Mouse (Mus musculus): ENCODE measurements around the gene Arhgap11a. TPM values are rescaled to one million over a fixed set of nuclear protein-coding genes. Genes with fewer than 3 reads are reported as not detected.
A peak's percentile ranks its signal among the peaks of the same experiment; 100 is the strongest.

Arhgap11a gene
- total and polyA plus RNA-seq, 2 experiments = 0.21 to 0.55 TPM

DNA sequence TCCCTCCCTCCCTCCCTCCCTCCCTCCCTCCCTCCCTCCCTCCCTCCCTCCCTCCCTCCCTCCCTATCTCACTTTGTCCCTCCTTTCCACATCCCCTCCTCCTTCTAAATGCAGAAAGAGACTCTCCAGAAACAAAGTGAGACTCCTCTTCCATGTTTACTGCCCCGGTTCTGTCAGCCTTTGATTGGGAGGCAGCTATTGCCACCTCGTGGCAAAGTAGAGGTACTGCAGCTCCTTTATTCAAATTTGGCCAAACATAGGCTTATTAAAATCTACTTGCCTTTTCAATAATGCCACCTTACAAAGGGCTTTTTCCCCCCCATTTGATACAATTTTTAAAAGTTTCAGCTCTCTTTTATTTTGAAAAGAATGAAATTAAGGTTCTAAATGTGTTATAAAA lies 24.6 kb downstream of the Arhgap11a start:
- no peaks in the 10 kb centered on the region; the same call in 1 of the 2 replicates for H3K4me1 ChIP-seq (ENCODE audit: control insufficient read depth, insufficient read depth, low read length)
- no peaks in the 10 kb centered on the region for H3K79me2 ChIP-seq (ENCODE audit: control insufficient read depth, insufficient read depth, low read length)
- no peak overlapping the region for H3K27ac ChIP-seq (replicated peaks; ENCODE audit: insufficient read depth, low read depth, low read length)
- DNase-seq (ENCODE audit: extremely low read depth, low read depth, low spot score) = peak; percentile 33
- no peak for TF ChIP-seq POLR2A (IDR thresholded peaks at IDR 0.05; ENCODE audit: extremely low read depth, insufficient read depth, low read length)
- TF ChIP-seq CTCF (IDR thresholded peaks at IDR 0.05; ENCODE audit: low read depth, low read length) = peak; percentile 72
- no peaks in the 10 kb centered on the region for H3K27me3 ChIP-seq (ENCODE audit: control insufficient read depth, insufficient read depth, low read length)
- no peaks in the 10 kb centered on the region for H3K36me3 ChIP-seq (ENCODE audit: control insufficient read depth, insufficient read depth, low read length)
- 3% methylated on average over 2 of the region's 2 CpGs for WGBS
- no peak overlapping the region for H3K9ac ChIP-seq (ENCODE audit: low read depth, low read length)
- no peak overlapping the region for H3K4me3 ChIP-seq (ENCODE audit: insufficient read depth, low read depth, low read length)

DNA sequence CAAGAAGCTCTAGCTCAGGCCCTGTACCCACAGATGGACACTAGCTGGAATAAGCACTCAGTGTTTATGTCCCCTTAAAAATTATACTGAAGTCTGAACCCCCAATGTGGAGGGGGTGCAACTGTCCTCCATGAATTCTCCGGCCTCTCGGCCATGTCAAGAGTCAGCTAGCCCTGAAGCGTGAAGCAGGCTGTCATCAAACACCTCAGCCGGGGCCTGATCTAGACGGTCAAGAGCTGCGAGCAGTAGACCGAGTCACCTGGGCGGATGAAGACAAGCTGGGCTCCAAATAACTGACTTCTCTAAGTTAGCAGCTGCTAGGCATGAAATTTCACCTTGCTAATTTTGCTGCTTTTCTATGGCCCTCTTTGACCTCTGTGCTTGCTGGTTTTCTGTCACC lies 26.1 kb downstream of the Arhgap11a start:
- DNase-seq (ENCODE audit: extremely low read depth, low read depth, low spot score) = no peak
- Histone ChIP-seq H3K4me1 (ENCODE audit: control insufficient read depth, insufficient read depth, low read length) (no peaks in the 10 kb centered on the region), H3K36me3 (ENCODE audit: control insufficient read depth, insufficient read depth, low read length) (no peaks in the 10 kb centered on the region), H3K9ac (ENCODE audit: low read depth, low read length) (no peak overlapping the region), H3K27me3 (ENCODE audit: control insufficient read depth, insufficient read depth, low read length) (no peaks in the 10 kb centered on the region), H3K79me2 (ENCODE audit: control insufficient read depth, insufficient read depth, low read length) (no peaks in the 10 kb centered on the region), H3K4me3 (ENCODE audit: insufficient read depth, low read depth, low read length) (no peak overlapping the region), H3K27ac (replicated peaks; ENCODE audit: insufficient read depth, low read depth, low read length) (no peak overlapping the region)
- no peak for TF ChIP-seq CTCF (IDR thresholded peaks at IDR 0.05; ENCODE audit: low read depth, low read length)
- no peak for TF ChIP-seq POLR2A (IDR thresholded peaks at IDR 0.05; ENCODE audit: extremely low read depth, insufficient read depth, low read length)
- 95% methylated on average over 8 of the region's 8 CpGs for WGBS

- H3K36me3 ChIP-seq (ENCODE audit: control insufficient read depth, insufficient read depth, low read length) = no peaks in the 10 kb centered on the region
- no peak overlapping the region for H3K4me3 ChIP-seq (ENCODE audit: insufficient read depth, low read depth, low read length)
- DNase-seq (ENCODE audit: extremely low read depth, low read depth, low spot score) = no peak
- no peaks in the 10 kb centered on the region for H3K4me1 ChIP-seq (ENCODE audit: control insufficient read depth, insufficient read depth, low read length)
- H3K9ac ChIP-seq (ENCODE audit: low read depth, low read length) = no peak overlapping the region
- TF ChIP-seq CTCF (IDR thresholded peaks at IDR 0.05; ENCODE audit: low read depth, low read length) (no peak), POLR2A (IDR thresholded peaks at IDR 0.05; ENCODE audit: extremely low read depth, insufficient read depth, low read length) (no peak)
- no peaks in the 10 kb centered on the region for H3K27me3 ChIP-seq (ENCODE audit: control insufficient read depth, insufficient read depth, low read length)
- H3K79me2 ChIP-seq (ENCODE audit: control insufficient read depth, insufficient read depth, low read length) = no peaks in the 10 kb centered on the region
- H3K27ac ChIP-seq (replicated peaks; ENCODE audit: insufficient read depth, low read depth, low read length) = no peak overlapping the region
- WGBS = 62% methylated on average over 12 of the region's 12 CpGs
Measured at GRCm38 (mm10) chr2:113821176-113821734, 27.2 kb downstream of the Arhgap11a start.

- Histone ChIP-seq H3K27me3 (ENCODE audit: control insufficient read depth, insufficient read depth, low read length) (no peaks in the 10 kb centered on the region), H3K36me3 (ENCODE audit: control insufficient read depth, insufficient read depth, low read length) (no peaks in the 10 kb centered on the region), H3K4me3 (ENCODE audit: insufficient read depth, low read depth, low read length) (no peak overlapping the region), H3K4me1 (ENCODE audit: control insufficient read depth, insufficient read depth, low read length) (no peaks in the 10 kb centered on the region), H3K79me2 (ENCODE audit: control insufficient read depth, insufficient read depth, low read length) (no peaks in the 10 kb centered on the region), H3K9ac (ENCODE audit: low read depth, low read length) (no peak overlapping the region), H3K27ac (replicated peaks; ENCODE audit: insufficient read depth, low read depth, low read length) (no peak overlapping the region)
- WGBS = 93% methylated on average over 15 of the region's 15 CpGs
- peak; percentile 11 for DNase-seq (ENCODE audit: extremely low read depth, low read depth, low spot score)
- TF ChIP-seq POLR2A (IDR thresholded peaks at IDR 0.05; ENCODE audit: extremely low read depth, insufficient read depth, low read length) (no peak), CTCF (IDR thresholded peaks at IDR 0.05; ENCODE audit: low read depth, low read length) (no peak)
Measured at GRCm38 (mm10) chr2:113820117-113820516, 28.3 kb downstream of the Arhgap11a start.

DNA sequence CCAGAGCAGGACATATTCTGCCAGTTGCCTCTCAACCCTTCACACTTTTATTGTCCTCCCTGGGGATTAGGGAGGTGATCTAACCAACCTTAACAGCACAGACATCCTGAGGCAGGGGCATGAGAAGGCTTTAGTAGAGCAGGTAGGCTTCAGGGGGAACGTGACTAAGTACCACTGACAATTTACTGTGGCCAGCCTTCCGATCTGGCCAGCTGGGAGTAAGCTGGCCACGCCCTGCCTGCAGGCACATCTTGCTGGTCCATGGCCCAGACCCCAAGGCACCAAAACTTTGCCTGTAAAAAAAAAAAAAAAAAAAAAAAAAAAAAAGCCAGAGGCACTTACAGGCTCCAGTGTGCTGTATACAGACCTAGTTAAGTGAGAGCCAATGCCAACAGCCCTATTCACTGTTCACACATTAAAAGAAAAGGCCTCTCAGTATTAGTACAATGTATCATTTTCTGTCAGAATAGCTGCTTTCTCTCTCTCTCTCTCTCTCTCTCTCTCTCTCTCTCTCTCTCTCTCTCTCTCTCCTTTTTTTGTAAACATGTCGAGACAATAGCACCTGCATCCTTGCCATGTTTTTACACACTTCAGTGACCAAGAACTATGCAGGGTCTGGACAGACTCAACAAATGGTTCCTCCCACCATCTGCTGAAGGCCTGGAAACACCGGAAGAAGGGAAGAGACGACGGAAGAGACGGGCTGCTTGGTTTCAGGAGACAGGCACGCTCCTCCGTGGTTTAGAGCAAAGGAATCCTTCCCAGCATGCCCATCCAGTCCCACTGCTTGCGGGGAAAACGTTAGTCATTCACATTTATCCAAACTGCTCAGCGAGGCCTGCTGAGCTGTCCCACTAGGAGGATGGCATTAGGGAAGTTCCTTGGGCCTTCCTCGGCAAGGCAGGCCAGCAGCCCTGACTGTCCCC lies 30.5 kb downstream of the Arhgap11a start:
- no peak overlapping the region for H3K4me3 ChIP-seq (ENCODE audit: insufficient read depth, low read depth, low read length)

DNA sequence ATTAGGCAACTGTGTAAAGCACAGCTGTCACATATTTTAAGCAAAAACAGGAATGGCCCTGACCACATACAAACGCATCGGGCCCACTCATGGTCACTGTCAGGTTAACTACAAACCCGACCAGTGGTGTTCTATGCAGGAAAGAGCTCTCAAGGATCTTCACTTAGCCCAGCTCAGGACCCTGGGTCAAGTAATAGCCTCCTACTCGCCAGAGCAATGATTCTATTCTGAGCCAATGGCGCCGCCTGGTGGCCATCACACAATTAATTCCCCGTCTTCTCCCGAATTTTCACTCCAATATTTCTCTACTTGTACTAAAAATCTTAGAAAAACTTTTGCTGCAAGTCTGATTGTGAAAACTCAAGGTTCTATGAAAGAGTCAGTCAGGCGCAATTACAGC lies 40.8 kb downstream of the Arhgap11a start:
- H3K79me2 ChIP-seq (ENCODE audit: control insufficient read depth, insufficient read depth, low read length) = no peaks in the 10 kb centered on the region
- no peak overlapping the region for H3K4me3 ChIP-seq (ENCODE audit: insufficient read depth, low read depth, low read length)
- no peak overlapping the region for H3K27ac ChIP-seq (replicated peaks; ENCODE audit: insufficient read depth, low read depth, low read length)
- H3K27me3 ChIP-seq (ENCODE audit: control insufficient read depth, insufficient read depth, low read length) = no peaks in the 10 kb centered on the region; the same call in 1 of the 2 replicates
- DNase-seq (ENCODE audit: extremely low read depth, low read depth, low spot score) = peak; percentile 20
- no peaks in the 10 kb centered on the region for H3K36me3 ChIP-seq (ENCODE audit: control insufficient read depth, insufficient read depth, low read length)
- WGBS = 21% methylated on average over 9 of the region's 9 CpGs
- H3K9ac ChIP-seq (ENCODE audit: low read depth, low read length) = no peak overlapping the region
- no peaks in the 10 kb centered on the region for H3K4me1 ChIP-seq (ENCODE audit: control insufficient read depth, insufficient read depth, low read length)
- TF ChIP-seq CTCF (IDR thresholded peaks at IDR 0.05; ENCODE audit: low read depth, low read length) (peak; percentile 67), POLR2A (IDR thresholded peaks at IDR 0.05; ENCODE audit: extremely low read depth, insufficient read depth, low read length) (no peak)

More for the DNA sequence above, 30.5 kb downstream of the Arhgap11a start:
- Histone ChIP-seq H3K79me2 (ENCODE audit: control insufficient read depth, insufficient read depth, low read length) (no peaks in the 10 kb centered on the region), H3K4me1 (ENCODE audit: control insufficient read depth, insufficient read depth, low read length) (no peaks in the 10 kb centered on the region), H3K36me3 (ENCODE audit: control insufficient read depth, insufficient read depth, low read length) (no peaks in the 10 kb centered on the region), H3K27ac (replicated peaks; ENCODE audit: insufficient read depth, low read depth, low read length) (no peak overlapping the region), H3K27me3 (ENCODE audit: control insufficient read depth, insufficient read depth, low read length) (no peaks in the 10 kb centered on the region), H3K9ac (ENCODE audit: low read depth, low read length) (no peak overlapping the region)
- 87% methylated on average over 14 of the region's 14 CpGs for WGBS
- no peak for TF ChIP-seq CTCF (IDR thresholded peaks at IDR 0.05; ENCODE audit: low read depth, low read length)
- no peak for DNase-seq (ENCODE audit: extremely low read depth, low read depth, low spot score)

All from liver, adult 2 months (tissue).